Mouse (Mus musculus) stomach, postnatal 0 days (tissue): ENCODE measurements at regions not wholly inside any gene's neighbourhood (a gene's known extent, or its start where the extent isn't known, plus 50 kb on each side); places are given as distances from the start of the nearest gene placed in this dataset.

Source experiments
- ATAC-seq: fragments of 200-750 bp; cut with Nextera tagmentation; 2 replicates; pipeline ENCODE4 v1.8.0; 2017; ENCODE audit not compliant: low FRiP score, low TSS enrichment
- DNase-seq: peaks from one replicate; pipeline ENCODE4 v3.0.0-alpha.2; 2016; ENCODE audit warnings: low spot score
- H3K27ac ChIP-seq: fragments of 300-500 bp; sonication (generic); replicated peaks from 2 replicates; pipeline ENCODE4 v1.5.1; 2014; ENCODE audit warnings: mild to moderate bottlenecking, control low read depth
- H3K27me3 ChIP-seq: fragments of 300-500 bp; sonication (generic); 2 replicates; pipeline ENCODE4 v1.6.1; 2014; ENCODE audit warnings: low read length; ENCODE audit not compliant: control insufficient read depth, insufficient read depth
- H3K36me3 ChIP-seq: fragments of 300-500 bp; sonication (generic); 2 replicates; pipeline ENCODE4 v1.6.1; 2014; ENCODE audit warnings: low read length, mixed read lengths; ENCODE audit not compliant: control insufficient read depth, insufficient read depth
- H3K4me1 ChIP-seq: fragments of 300-500 bp; sonication (generic); replicated peaks from 2 replicates; pipeline ENCODE4 v1.6.1; 2014; ENCODE audit warnings: antibody characterized with exemption; ENCODE audit not compliant: control insufficient read depth, insufficient read depth
- H3K4me2 ChIP-seq: fragments of 300-500 bp; sonication (generic); replicated peaks from 2 replicates; pipeline ENCODE4 v1.6.1; 2014; ENCODE audit warnings: low read depth, mild to moderate bottlenecking, control low read depth, moderate library complexity
- H3K4me3 ChIP-seq: fragments of 300-500 bp; sonication (generic); 2 replicates; pipeline ENCODE4 v1.5.1; 2014; ENCODE audit warnings: low read depth, low read length, control low read depth
- H3K9ac ChIP-seq: fragments of 300-500 bp; sonication (generic); 2 replicates; pipeline ENCODE4 v1.6.1; 2014; ENCODE audit warnings: mild to moderate bottlenecking, low read length, control low read depth, mixed read lengths
- H3K9me3 ChIP-seq: fragments of 300-500 bp; sonication (generic); 2 replicates; pipeline ENCODE4 v1.6.1; 2016; ENCODE audit warnings: low read length; ENCODE audit not compliant: control insufficient read depth
- CTCF ChIP-seq: IDR thresholded peaks from 2 replicates; pipeline ENCODE4 v1.5.1; 2016; ENCODE audit warnings: antibody characterized with exemption, low read depth, mild to moderate bottlenecking, moderate library complexity
- EP300 ChIP-seq: optimal IDR thresholded peaks from 2 replicates; pipeline ENCODE3; 2016; ENCODE audit warnings: antibody characterized with exemption
- WGBS: fragments of 180-500 bp; shearing (Covaris S2); extraction: QIAGEN DNeasy Blood & Tissue Kit; methylation state at CpG from one replicate; pipeline ENCODE4 v1.1.7; 2014; 5-methylcytosine and 5-hydroxymethylcytosine counted together

- no peak overlapping the region for H3K27ac ChIP-seq
- H3K4me2 ChIP-seq: no peak overlapping the region
- H3K9me3 ChIP-seq: no peaks in the 10 kb centered on the region
- H3K9ac ChIP-seq: no peak overlapping the region
- TF ChIP-seq EP300: no peak
- TF ChIP-seq CTCF: no peak
- H3K27me3 ChIP-seq: no peaks in the 10 kb centered on the region
- no peak overlapping the region for H3K4me3 ChIP-seq
- 52% methylated on average over 3 of the region's 3 CpGs for WGBS
- H3K36me3 ChIP-seq: no peaks in the 10 kb centered on the region
- DNase-seq: no peak
- ATAC-seq: no peak
- H3K4me1 ChIP-seq: no peaks in the 10 kb centered on the region
Measured at GRCm38 (mm10) chr4:10807260-10807659, 67.0 kb upstream of the 2610301B20Rik start.

GRCm38 (mm10) chr4:10812931-10813330, 61.4 kb upstream of the 2610301B20Rik start:
- Histone ChIP-seq H3K4me1 (no peaks in the 10 kb centered on the region), H3K9me3 (no peaks in the 10 kb centered on the region), H3K27ac (no peak overlapping the region), H3K27me3 (no peaks in the 10 kb centered on the region), H3K4me2 (no peak overlapping the region), H3K36me3 (no peaks in the 10 kb centered on the region), H3K9ac (no peak overlapping the region), H3K4me3 (no peak overlapping the region)
- DNase-seq (no peak), ATAC-seq (no peak)
- TF ChIP-seq CTCF (no peak), EP300 (no peak)
- WGBS: 93% methylated on average over 2 of the region's 2 CpGs
